Mouse (Mus musculus) inflammation-experienced regulatory T-cells, adult 16 weeks (primary cell): ENCODE results near the gene Sp9. TPM values are rescaled to one million over a fixed set of nuclear protein-coding genes. Genes with fewer than 3 reads are reported as not detected.

Experiments used
- polyA plus RNA-seq: library from polyadenylated mRNA; unstranded; fragments of 100-300 nt; shearing (Covaris generic); gene quantifications from one replicate; pipeline ENCODE4 v1.2.1, GENCODE M21; 2017

Sp9 gene
- polyA plus RNA-seq: not detected

GRCm38 (mm10) chr2:73271459-73272161 is at the start of gene Sp9:
Gene Sp9, plus strand, starts transcription at chr2:73271925.

GRCm38 (mm10) chr2:73312152-73313116 is 40.7 kb downstream of the Sp9 start, which contains the start of the genes Scrn3 and Cir1:
Gene Scrn3, plus strand, starts transcription at chr2:73312601.
Gene Cir1, minus strand, starts transcription at chr2:73312701.

Other genes starting within 250 kb of the Sp9 start
- 65.2 TPM for gene Ola1, start 53.0 kb upstream of the Sp9 start, polyA plus RNA-seq
- 13.4 TPM for gene Scrn3, start 40.7 kb downstream of the Sp9 start, polyA plus RNA-seq
- gene Cir1, start 40.8 kb downstream of the Sp9 start, polyA plus RNA-seq: 30.5 TPM
- gene Gpr155, start 114.6 kb downstream of the Sp9 start, polyA plus RNA-seq: 34.0 TPM